Mouse (Mus musculus) forebrain, embryonic 11.5 days (tissue): Measurements from ENCODE around the gene Spr. TPM values are rescaled to one million over a fixed set of nuclear protein-coding genes. Genes with fewer than 3 reads are reported as not detected.
"Not testable (repeated sequence)": the region's sequence is repeated elsewhere in the genome, so short reads cannot be mapped to it uniquely, and the experiment has no call there.

Source experiments
- ATAC-seq: fragments of 200-750 bp; cut with Nextera tagmentation; replicated peaks from 2 replicates; pipeline ENCODE4 v1.8.0; 2017; ENCODE audit warnings: moderate TSS enrichment; ENCODE audit not compliant: low FRiP score
- DNase-seq: peaks from one replicate; pipeline ENCODE4 v3.0.0-alpha.2; 2017; ENCODE audit warnings: low spot score
- H3K27ac ChIP-seq: fragments of 300-500 bp; sonication (generic); 2 replicates; pipeline ENCODE4 v1.5.1; 2014; ENCODE audit warnings: low read depth, low read length
- H3K27me3 ChIP-seq: fragments of 300-500 bp; sonication (generic); 2 replicates; pipeline ENCODE4 v1.6.1; 2014; ENCODE audit warnings: mild to moderate bottlenecking, low read length, mixed read lengths; ENCODE audit not compliant: control insufficient read depth, insufficient read depth
- H3K36me3 ChIP-seq: fragments of 300-500 bp; sonication (generic); 2 replicates; pipeline ENCODE4 v1.6.1; 2014; ENCODE audit warnings: mild to moderate bottlenecking, low read length, moderate library complexity, mixed read lengths; ENCODE audit not compliant: control insufficient read depth, insufficient read depth
- H3K4me1 ChIP-seq: fragments of 300-500 bp; sonication (generic); replicated peaks from 2 replicates; pipeline ENCODE4 v1.6.1; 2014; ENCODE audit warnings: low read length, mixed read lengths; ENCODE audit not compliant: control insufficient read depth, insufficient read depth
- H3K4me2 ChIP-seq: fragments of 300-500 bp; sonication (generic); 2 replicates; pipeline ENCODE4 v1.6.1; 2014; ENCODE audit warnings: low read depth, mild to moderate bottlenecking, low read length, moderate library complexity, mixed read lengths; ENCODE audit not compliant: severe bottlenecking
- H3K4me3 ChIP-seq: fragments of 300-500 bp; sonication (generic); 2 replicates; pipeline ENCODE4 v1.5.1; 2014; ENCODE audit warnings: low read depth, low read length
- H3K9ac ChIP-seq: fragments of 300-500 bp; sonication (generic); 2 replicates; pipeline ENCODE4 v1.6.1; 2014; ENCODE audit warnings: low read length
- H3K9me3 ChIP-seq: fragments of 300-500 bp; sonication (generic); 2 replicates; pipeline ENCODE4 v1.6.1; 2016; ENCODE audit warnings: low read length, mixed read lengths; ENCODE audit not compliant: control insufficient read depth
- WGBS: fragments of 180-500 bp; shearing (Covaris S2); extraction: QIAGEN DNeasy Blood & Tissue Kit; methylation state at CpG from one replicate; pipeline ENCODE4 v1.1.7; 2014; 5-methylcytosine and 5-hydroxymethylcytosine counted together
- polyA plus RNA-seq: library from polyadenylated mRNA; unstranded; fragments of >200 nt; fragmentation: Nextera tagmentation; extraction: Ambion mirVana; gene quantifications from 2 replicates; pipeline ENCODE4 v1.2.1, GENCODE M21; 2014

Spr gene
- polyA plus RNA-seq, 1 experiment from 2014 or later: 65.3 TPM

DNA sequence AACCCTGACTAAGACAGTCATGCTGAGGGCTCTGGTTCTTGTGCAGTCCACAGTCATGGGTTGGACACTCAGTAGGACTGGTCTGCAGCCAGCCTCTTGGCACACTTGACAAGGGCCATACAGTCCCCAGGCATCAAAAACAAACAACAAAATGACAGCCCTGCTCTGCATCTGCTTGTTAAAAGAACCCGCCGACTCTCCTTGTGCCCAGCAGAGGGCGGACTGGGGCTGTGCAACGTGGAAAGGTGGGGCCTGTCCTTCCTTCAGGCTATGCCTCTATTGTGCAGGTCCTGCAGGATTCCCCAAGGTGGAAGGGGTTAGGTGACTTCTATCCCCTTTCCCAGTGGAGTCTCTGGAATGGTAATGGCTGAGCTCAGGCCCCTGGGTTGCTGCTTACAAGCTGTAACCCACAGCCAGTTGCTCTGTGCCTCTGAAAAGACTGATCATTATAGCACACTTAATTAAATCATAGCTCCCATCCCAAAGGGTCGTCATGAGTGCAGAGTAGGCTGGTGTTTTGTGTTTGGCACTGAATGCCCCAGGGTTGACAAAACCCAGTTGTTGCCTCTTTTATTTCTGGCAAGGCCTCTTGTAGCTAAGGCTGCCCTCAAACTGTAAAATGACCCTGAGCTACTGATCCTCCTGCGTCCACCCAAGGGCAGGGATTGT lies 21.7 kb upstream of the Spr start:
- H3K4me2 ChIP-seq, H3K9me3 ChIP-seq, H3K27ac ChIP-seq, H3K9ac ChIP-seq, H3K4me1 ChIP-seq, H3K36me3 ChIP-seq, H3K4me3 ChIP-seq, H3K27me3 ChIP-seq: not testable (repeated sequence)
- DNase-seq (peak; percentile 81), ATAC-seq (peak; percentile 59; the same call in 1 of the 2 replicates)
- 14% methylated on average over 6 of the region's 6 CpGs for WGBS

DNA sequence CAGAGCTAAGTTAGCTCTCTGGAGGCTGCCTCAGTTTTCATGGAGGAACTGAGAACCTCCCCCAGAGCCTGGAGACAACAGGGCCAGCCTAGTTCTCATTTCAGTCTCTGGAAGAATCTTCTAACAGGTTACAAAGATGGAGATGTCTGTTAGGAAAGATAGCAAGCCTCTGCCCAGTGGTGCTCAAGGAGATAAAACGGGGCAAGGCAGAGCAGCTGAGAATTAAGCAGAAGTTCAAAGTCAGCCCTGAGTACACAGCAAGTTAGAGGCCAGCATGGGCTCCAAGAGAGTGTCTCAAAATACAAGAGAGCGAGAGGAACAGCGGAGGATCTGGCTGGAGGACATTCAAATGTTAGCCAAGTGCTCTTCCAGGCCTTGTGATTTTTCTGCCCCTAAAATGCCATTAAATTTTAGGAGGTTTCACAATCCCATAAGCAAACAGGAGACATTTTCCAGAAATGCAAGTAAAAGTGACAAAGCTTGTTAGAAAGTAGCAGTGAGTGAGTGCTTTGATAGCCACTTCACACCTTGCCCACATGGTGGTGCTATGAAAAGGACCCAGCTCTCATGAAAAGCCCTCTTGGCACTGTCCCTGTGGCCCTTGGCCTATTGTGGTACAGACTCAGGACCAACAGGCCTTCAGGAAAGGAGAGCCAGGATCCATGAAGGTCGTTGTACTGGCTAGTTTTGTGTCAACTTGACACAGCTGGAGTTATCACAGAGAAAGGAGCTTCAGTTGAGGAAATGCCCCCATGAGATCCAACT lies 20.7 kb upstream of the Spr start:
- WGBS: 75% methylated on average over 4 of the region's 4 CpGs
- H3K27me3 ChIP-seq, H3K9me3 ChIP-seq, H3K4me1 ChIP-seq, H3K9ac ChIP-seq, H3K4me3 ChIP-seq, H3K27ac ChIP-seq, H3K4me2 ChIP-seq, H3K36me3 ChIP-seq, DNase-seq, ATAC-seq: not testable (repeated sequence)

DNA sequence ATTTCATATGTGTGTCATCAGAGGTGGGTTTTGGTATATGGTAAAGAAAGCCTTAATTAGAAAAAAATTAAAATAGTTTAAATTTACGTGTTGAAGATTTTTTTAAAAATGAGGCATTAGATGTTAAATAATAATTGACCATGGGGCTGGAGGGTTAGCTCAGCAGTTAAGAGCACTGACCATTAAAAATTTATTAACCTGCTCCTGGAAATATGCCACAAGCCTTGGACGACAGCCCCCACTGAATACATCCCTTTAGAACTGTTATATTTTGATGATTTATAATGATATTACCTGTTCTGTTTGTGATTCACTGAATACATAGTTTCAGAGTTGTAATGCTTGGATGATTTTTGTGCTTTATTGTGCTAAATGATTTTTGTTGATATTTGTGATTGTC lies 19.0 kb upstream of the Spr start:
- 83% methylated on average over 2 of the region's 2 CpGs for WGBS
- not testable (repeated sequence) for H3K4me2 ChIP-seq, H3K27ac ChIP-seq, H3K4me1 ChIP-seq, H3K36me3 ChIP-seq, DNase-seq, H3K4me3 ChIP-seq, H3K9ac ChIP-seq, H3K27me3 ChIP-seq, ATAC-seq, H3K9me3 ChIP-seq

DNA sequence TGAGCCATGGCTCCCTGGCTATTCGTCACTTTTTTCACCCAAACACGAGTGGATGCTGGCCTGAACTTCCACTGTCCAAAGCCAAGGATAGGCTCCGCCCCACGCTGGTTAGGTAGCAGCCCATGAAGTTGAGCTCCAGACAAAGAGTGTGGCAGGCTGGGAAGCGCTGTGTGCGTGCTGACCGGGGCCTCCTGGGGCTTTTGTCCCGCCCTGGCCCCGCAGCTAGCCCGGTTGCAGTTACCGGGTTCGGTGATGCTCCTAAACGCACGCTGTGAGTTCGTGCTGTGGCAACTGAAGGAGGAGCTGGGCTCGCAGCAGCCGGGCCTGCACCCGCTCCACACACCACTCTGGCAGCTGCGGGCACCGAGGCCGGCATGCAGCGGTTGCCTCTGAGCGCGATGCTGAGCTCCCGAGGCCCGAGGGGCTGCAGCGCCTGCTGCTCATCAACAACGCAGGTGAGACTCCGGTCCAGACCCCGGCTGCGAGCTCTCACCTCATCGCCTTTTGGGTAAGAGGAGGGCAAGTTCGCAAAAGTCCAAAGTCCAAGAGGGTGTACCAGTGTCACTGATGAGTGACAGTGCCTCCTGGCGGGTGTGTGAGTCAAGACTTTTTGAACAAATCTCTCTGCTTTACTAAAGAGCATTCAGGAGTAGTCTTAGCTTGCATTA lies 17.4 kb upstream of the Spr start:
- under 1% methylated on average over 34 of the region's 34 CpGs for WGBS
- Histone ChIP-seq H3K27ac (no peak overlapping the region), H3K27me3 (no peaks in the 10 kb centered on the region)

DNA sequence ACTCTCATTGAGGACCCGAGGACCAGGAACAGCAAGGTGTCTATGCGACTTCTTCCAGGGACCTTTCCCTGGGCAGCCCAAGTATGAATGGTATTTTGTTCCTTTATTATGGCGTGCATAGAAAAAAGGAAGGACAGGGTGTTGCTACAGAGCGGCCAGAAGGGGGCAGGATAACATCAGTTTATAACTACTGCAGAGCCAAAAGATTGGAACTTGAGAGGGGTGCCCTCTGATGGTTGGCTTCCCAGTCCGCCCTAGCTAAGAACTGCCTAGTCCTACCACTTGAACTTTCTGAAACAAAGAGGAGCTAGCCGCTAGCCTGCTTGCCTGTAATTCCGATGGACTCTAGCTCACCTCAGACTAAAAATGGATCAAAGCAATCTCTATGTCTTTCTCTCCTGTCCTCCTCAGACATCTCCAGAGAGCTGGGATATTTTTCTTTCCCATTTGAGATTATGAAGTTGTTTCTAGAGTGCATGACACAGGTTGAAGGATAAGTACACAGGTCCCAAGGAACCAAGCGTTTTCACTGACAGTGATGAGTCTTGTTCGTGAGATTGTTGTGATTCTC lies 16.5 kb upstream of the Spr start:
- WGBS: 7% methylated on average over 9 of the region's 9 CpGs
- Histone ChIP-seq H3K9me3 (no peaks in the 10 kb centered on the region), H3K36me3 (no peaks in the 10 kb centered on the region), H3K9ac (no peak overlapping the region), H3K4me1 (peaks cover 4% of the 10 kb centered on the region; the same call in 1 of the 2 replicates), H3K27me3 (no peaks in the 10 kb centered on the region), H3K4me3 (no peak overlapping the region), H3K4me2 (no peak overlapping the region), H3K27ac (no peak overlapping the region)
- DNase-seq: peak; percentile 84
- peak; percentile 69 for ATAC-seq

More for the DNA sequence above, 17.4 kb upstream of the Spr start:
- ATAC-seq: peak; percentile 66
- Histone ChIP-seq H3K36me3 (no peaks in the 10 kb centered on the region), H3K4me3 (peak overlapping the region; percentile 35), H3K4me1 (peaks cover 4% of the 10 kb centered on the region; the same call in 1 of the 2 replicates), H3K4me2 (peak overlapping the region; percentile 62), H3K9ac (peak overlapping the region; percentile 78), H3K9me3 (no peaks in the 10 kb centered on the region)
- peak; percentile 78 for DNase-seq

DNA sequence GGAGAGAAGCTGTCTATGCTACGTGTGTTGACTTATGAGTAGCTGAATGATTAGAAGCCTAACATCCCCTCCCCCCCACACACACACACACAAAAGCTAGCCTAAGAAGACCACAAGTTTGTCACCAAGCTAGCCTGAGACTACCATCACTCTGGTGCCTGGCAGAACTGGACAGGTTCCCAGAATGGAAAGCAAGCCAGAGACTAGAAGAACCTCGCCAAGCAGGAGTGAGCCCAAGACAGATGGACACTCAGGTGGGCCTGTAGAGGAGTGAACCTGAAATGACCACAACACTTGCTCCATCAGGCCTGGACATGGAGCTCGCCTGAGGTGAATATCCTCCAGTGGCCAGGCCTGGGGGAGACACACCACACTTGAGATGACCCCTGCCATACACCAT lies 12.8 kb upstream of the Spr start:
- H3K36me3 ChIP-seq: no peaks in the 10 kb centered on the region
- no peak overlapping the region for H3K9ac ChIP-seq
- DNase-seq (no peak), ATAC-seq (no peak)
- no peak overlapping the region for H3K4me3 ChIP-seq
- H3K4me1 ChIP-seq: peaks cover 4% of the 10 kb centered on the region; the same call in 1 of the 2 replicates
- no peaks in the 10 kb centered on the region for H3K9me3 ChIP-seq
- H3K27me3 ChIP-seq: no peaks in the 10 kb centered on the region
- H3K4me2 ChIP-seq: no peak overlapping the region
- no peak overlapping the region for H3K27ac ChIP-seq
- WGBS: 72% methylated on average over 3 of the region's 3 CpGs

DNA sequence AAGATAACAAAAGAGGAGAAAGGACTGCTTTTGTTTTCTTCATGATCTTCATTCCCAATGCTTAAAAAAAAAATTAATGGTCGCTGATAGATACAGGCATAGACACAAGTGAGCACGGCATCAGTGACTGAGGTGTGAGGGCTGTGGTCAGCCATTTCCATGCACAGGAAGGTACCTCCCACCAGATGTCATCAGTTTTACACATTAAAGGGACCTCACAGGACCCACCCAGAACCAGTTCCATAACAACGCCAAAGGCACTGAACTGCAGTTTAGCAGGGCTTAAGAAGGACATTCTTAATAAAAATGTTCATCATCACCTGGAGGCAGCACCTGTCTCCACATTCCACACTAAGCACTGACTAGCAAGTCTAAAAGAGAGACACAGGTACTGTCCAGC lies 10.1 kb upstream of the Spr start:
- H3K9me3 ChIP-seq: no peaks in the 10 kb centered on the region
- no peak for DNase-seq

DNA sequence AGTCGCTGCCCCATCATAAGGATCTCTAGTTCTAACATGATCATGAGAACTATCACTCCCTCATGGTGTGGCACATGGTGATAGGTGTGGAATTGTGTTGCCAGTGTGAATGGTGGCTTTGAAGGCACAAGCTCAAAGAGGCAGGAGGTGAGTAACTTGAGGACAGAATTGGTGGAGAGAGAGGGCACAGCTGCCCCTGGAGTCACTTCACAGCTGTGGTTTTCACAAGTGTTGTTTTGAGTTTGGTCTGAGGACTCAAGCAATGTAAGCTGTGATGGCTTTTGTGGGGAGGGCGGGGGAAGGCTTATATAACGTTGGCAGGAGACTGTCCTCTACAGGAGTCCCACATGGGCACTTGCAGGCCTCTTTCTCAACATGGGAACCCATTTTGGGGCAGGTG lies 6.9 kb upstream of the Spr start:
- ATAC-seq (no peak), DNase-seq (no peak)
- 74% methylated on average over 3 of the region's 3 CpGs for WGBS
- Histone ChIP-seq H3K9ac (no peak overlapping the region), H3K4me3 (no peak overlapping the region), H3K9me3 (no peaks in the 10 kb centered on the region), H3K4me1 (no peaks in the 10 kb centered on the region), H3K27me3 (no peaks in the 10 kb centered on the region), H3K36me3 (no peaks in the 10 kb centered on the region), H3K27ac (no peak overlapping the region), H3K4me2 (no peak overlapping the region)

More for the DNA sequence above, 10.1 kb upstream of the Spr start:
- Histone ChIP-seq H3K36me3 (no peaks in the 10 kb centered on the region), H3K4me3 (no peak overlapping the region), H3K27me3 (no peaks in the 10 kb centered on the region), H3K27ac (no peak overlapping the region), H3K4me2 (no peak overlapping the region), H3K4me1 (no peaks in the 10 kb centered on the region), H3K9ac (no peak overlapping the region)
- no peak for ATAC-seq
- WGBS: 66% methylated on average over 3 of the region's 3 CpGs
